ENCODE assay signal across 9 mouse cellular contexts in the genomic region with DNA sequence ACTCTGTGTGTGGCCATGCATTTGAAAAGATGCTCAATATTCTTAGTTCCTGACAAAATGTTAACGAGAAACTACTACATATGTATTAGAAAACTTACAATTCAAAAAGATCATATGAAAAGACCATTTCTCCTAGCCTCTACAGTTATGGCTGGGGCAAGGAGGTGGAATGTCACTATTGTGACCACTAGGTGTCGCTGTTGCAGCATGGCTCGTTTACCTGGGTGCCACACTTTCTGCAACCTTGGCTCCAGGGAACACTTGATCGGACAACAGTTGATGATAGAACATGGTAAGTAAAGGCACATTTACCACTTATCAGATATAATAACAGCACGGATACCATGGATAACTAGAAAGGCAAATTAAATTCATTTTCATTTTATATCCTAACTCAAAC. TPM values are rescaled to one million over a fixed set of nuclear protein-coding genes. Genes with fewer than 3 reads are reported as not detected.
DNase-seq lines count a peak whose midpoint lies in the region; ATAC-seq lines count a peak whose summit lies in the region.
"Had no signal": no experiment of that assay in that cellular context is flagged by ENCODE, and none has a peak within 500 bp of the region (broad histone marks: within the 10 kb centered on the region; RNA-seq: fewer than 3 reads in every experiment).

No protein-coding gene starts in this region.

- H3K9ac ChIP-seq in forebrain, embryonic 16.5 days (replicated peaks; ENCODE audit: low read depth, low read length): no peak overlapping the region
- H3K9ac ChIP-seq: lung, embryonic 15.5 days had no signal

- H3K27me3 ChIP-seq in forebrain, embryonic 16.5 days (replicated peaks; ENCODE audit: control insufficient read depth, insufficient read depth, low read length): no peaks in the 10 kb centered on the region
- H3K27me3 ChIP-seq in hindbrain, embryonic 10.5 days (ENCODE audit: insufficient read depth, poor library complexity, severe bottlenecking): no peaks in the 10 kb centered on the region
- H3K27me3 ChIP-seq: lung, embryonic 15.5 days had no signal

- DNase-seq in Muller cell, postnatal 12 days (ENCODE audit: inconsistent ontology term): peak; percentile 29
- DNase-seq in c-Kit-positive CD71-positive TER-119-positive erythroid progenitor cells, embryonic 14.5 days (ENCODE audit: low spot score): peak; percentile 65
- peak; percentile 70 for DNase-seq in hindbrain, embryonic 10.5 days (ENCODE audit: low spot score)
- DNase-seq in layer of hippocampus, adult 9-10 months (ENCODE audit: low spot score): peak; percentile 71
- DNase-seq in lung, postnatal 10 days: peak; percentile 79
- peak; percentile 90 for DNase-seq in retina, embryonic 14.5 days (ENCODE audit: low spot score)
- peak; percentile 61 to 63 for DNase-seq in thymus, postnatal 36 days

- ATAC-seq in forebrain, embryonic 16.5 days: peak; percentile 84

- no peak overlapping the region for H3K27ac ChIP-seq in forebrain, embryonic 16.5 days (ENCODE audit: low read length)
- no peak overlapping the region for H3K27ac ChIP-seq in hindbrain, embryonic 10.5 days
- H3K27ac ChIP-seq: lung, embryonic 15.5 days had no signal

- no peak overlapping the region for H3K4me2 ChIP-seq in forebrain, embryonic 16.5 days (ENCODE audit: low read length)
- H3K4me2 ChIP-seq: lung, embryonic 15.5 days had no signal

- WGBS in forebrain, embryonic 16.5 days: 9% methylated on average over 5 of the region's 5 CpGs
- 14% methylated on average over 5 of the region's 5 CpGs for WGBS in hindbrain, embryonic 10.5 days

- no peak overlapping the region for H3K4me3 ChIP-seq in forebrain, embryonic 16.5 days (replicated peaks; ENCODE audit: low read length)
- no peak overlapping the region for H3K4me3 ChIP-seq in hindbrain, embryonic 10.5 days
- H3K4me3 ChIP-seq: lung, embryonic 15.5 days had no signal

- no peaks in the 10 kb centered on the region for H3K36me3 ChIP-seq in forebrain, embryonic 16.5 days (ENCODE audit: control insufficient read depth, insufficient read depth)
- H3K36me3 ChIP-seq in hindbrain, embryonic 10.5 days: no peaks in the 10 kb centered on the region
- H3K36me3 ChIP-seq: lung, embryonic 15.5 days had no signal

- no peaks in the 10 kb centered on the region for H3K4me1 ChIP-seq in forebrain, embryonic 16.5 days (replicated peaks; ENCODE audit: control insufficient read depth, insufficient read depth, low read length)
- H3K4me1 ChIP-seq in hindbrain, embryonic 10.5 days (replicated peaks): no peaks in the 10 kb centered on the region
- H3K4me1 ChIP-seq: lung, embryonic 15.5 days had no signal

- no peaks in the 10 kb centered on the region for H3K9me3 ChIP-seq in forebrain, embryonic 16.5 days (ENCODE audit: control insufficient read depth, low read length)
- no peaks in the 10 kb centered on the region for H3K9me3 ChIP-seq in hindbrain, embryonic 10.5 days
- H3K9me3 ChIP-seq: lung, embryonic 15.5 days had no signal

RNA-seq across cellular contexts. Expression of a gene that starts 51.3 kb away (rescaled TPM):
- polyA plus RNA-seq in forebrain, embryonic 16.5 days (2015; fragmentation: Nextera tagmentation; extraction: Ambion mirVana): 0.06 and 0.08 TPM in 2 replicates
- polyA plus RNA-seq in hindbrain, embryonic 10.5 days (2016; fragmentation: Nextera tagmentation; extraction: Ambion mirVana): 0.10 and 0.12 TPM in 2 replicates

Comparison
In these comparisons a context has a peak if more than half of its experiments do, and no peak if none do; other contexts are left out.
1. DNase-seq: peak in every context shown above with its lines; median percentile 90 in retina, embryonic 14.5 days; 79 in lung, postnatal 10 days; 71 in layer of hippocampus, adult 9-10 months; 70 in hindbrain, embryonic 10.5 days; 65 in c-Kit-positive CD71-positive TER-119-positive erythroid progenitor cells, embryonic 14.5 days; 62 in thymus, postnatal 36 days; 29 in Muller cell, postnatal 12 days.